Mouse (Mus musculus): Measurements from ENCODE around the gene Msantd4.
A peak's percentile ranks its signal among the peaks of the same experiment; 100 is the strongest.
"Not testable (repeated sequence)": the region's sequence is repeated elsewhere in the genome, so short reads cannot be mapped to it uniquely, and the experiment has no call there.

The Msantd4 gene

DNA sequence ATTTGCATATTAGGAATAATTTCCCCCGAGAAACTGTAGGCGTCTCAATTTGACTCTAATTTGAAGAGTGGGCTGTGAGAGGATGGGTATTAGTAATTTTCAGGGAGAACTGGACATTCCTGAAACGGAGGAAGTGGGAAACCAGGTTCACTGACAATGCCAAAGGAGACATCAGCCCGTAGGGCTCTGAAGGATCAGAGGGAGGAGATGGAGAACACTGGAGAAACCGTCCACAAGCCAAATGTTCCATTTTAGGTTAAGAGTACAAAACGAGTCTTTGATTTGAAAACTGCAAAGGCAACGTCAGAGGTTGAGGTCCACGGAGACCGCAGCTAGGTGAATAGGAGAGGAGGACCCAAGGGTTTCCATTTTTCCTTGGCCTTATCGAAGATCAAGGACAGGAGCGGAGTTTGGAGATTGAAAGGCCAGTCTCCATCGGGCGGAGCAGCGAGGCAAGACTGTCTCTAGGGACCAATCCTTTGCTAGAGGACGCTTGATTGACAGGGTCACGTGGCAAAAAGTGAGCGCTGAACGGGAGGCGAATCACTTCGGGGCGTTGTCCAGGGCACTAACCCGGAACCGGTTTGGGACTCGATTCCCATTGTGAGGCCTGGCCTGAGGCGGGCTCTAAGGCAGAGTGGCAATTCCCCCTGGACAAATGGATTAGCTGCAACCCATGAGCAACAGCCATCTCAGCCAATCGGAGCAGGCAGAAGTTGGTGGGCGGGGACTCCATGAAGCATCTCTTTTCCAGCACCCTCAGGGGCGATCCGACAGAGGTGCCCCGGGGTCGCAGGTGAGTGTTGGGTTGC lies at the start of gene Msantd4:
Gene Msantd4 (plus strand): TSS at position 735 of the 812 bp plus-strand sequence.
- peak; percentile 98 for DNase-seq (ENCODE audit: low read depth, low spot score)

DNA sequence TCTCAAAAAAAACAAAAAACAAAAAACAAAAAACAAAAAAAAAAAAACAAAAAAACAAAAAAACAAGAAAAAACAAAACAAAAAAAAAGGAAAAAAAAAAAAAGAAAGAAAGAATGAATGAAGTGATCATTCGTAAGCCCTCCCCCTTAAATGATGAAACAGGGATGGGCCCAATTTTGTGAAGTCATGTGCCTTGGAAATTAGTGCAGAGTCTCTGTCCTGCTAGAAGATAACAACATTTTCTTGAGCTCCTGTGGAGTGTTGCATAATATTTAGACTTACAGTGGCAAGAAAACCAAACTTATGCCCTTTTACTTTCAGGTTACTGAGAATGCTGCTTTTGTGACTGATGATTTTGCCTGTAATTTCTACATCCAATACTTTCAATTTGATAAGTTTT lies 23.2 kb upstream of the Msantd4 start:
- DNase-seq (ENCODE audit: low read depth, low spot score): no peak

DNA sequence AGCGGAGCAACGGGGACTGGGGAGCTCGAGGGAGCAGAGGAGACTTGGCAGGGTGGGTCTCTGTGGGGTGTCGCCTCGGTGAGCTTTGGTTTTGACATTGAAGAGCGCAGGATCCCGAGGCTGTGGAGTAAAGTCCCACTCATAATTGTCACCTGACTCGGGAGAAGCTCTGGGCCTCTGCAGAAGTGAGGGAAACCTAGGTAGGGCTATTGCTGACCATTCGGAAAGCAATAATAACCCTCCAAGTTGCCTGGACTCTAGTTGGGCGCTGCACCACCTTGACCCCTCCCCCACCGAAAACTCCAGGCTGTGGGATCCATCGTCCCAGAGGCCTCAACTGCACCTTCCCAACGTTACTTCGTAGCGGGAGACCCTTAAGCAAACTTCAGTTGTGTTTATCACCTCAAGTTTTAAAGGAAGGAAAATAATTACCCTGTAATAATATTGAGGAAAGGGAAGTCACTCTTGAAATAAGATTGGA lies 318 bp downstream of the Msantd4 start:
- no peak for DNase-seq (ENCODE audit: low read depth, low spot score)

DNA sequence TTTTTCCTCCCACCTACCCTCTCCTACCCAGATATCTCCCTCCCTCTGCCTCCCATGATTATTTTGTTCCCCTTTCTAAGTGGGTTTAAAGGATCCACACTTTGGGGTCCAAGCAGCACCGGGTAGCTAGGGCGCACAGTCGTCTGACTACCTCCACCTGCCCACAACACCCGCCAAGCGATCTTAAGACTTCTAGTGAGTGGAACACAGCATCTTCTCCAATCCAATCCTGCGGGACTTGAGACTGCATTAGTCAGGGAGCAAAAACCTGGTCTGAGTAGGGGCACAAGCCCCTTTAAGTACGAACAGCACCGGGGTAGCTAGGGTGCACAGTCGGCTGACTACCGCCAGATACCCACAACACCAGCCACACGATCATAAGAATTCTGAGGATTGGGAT lies 24.4 kb downstream of the Msantd4 start:
- DNase-seq (ENCODE audit: low read depth, low spot score): not testable (repeated sequence)

Measured in skeletal muscle tissue, adult 2 months (tissue).